Mouse (Mus musculus) neural tube, embryonic 15.5 days (tissue): Measurements from ENCODE around the gene Cry2. TPM values are rescaled to one million over a fixed set of nuclear protein-coding genes. Genes with fewer than 3 reads are reported as not detected.

Experiments
- ATAC-seq: fragments of 200-750 bp; cut with Nextera tagmentation; 2 replicates; pipeline ENCODE4 v1.8.0; 2017; ENCODE audit warnings: mild to moderate bottlenecking, moderate TSS enrichment, moderate library complexity; ENCODE audit not compliant: low FRiP score
- H3K27ac ChIP-seq: fragments of 300-500 bp; sonication (generic); replicated peaks from 2 replicates; pipeline ENCODE4 v1.5.1; 2015; ENCODE audit warnings: mild to moderate bottlenecking, inconsistent platforms
- H3K27me3 ChIP-seq: fragments of 300-500 bp; sonication (generic); replicated peaks from 2 replicates; pipeline ENCODE4 v1.6.1; 2015; ENCODE audit warnings: inconsistent platforms
- H3K36me3 ChIP-seq: fragments of 300-500 bp; sonication (generic); 2 replicates; pipeline ENCODE4 v1.6.1; 2015; ENCODE audit warnings: inconsistent platforms
- H3K4me1 ChIP-seq: fragments of 300-500 bp; sonication (generic); 2 replicates; pipeline ENCODE4 v1.6.1; 2015; ENCODE audit warnings: inconsistent platforms
- H3K4me2 ChIP-seq: fragments of 300-500 bp; sonication (generic); 2 replicates; pipeline ENCODE4 v1.6.1; 2015; ENCODE audit warnings: inconsistent platforms, mild to moderate bottlenecking, moderate library complexity
- H3K4me3 ChIP-seq: fragments of 300-500 bp; sonication (generic); replicated peaks from 2 replicates; pipeline ENCODE4 v1.5.1; 2015; ENCODE audit warnings: mild to moderate bottlenecking, inconsistent platforms
- H3K9ac ChIP-seq: fragments of 300-500 bp; sonication (generic); replicated peaks from 2 replicates; pipeline ENCODE4 v1.6.1; 2015; ENCODE audit warnings: mild to moderate bottlenecking, inconsistent platforms
- H3K9me3 ChIP-seq: fragments of 300-500 bp; sonication (generic); replicated peaks from 2 replicates; pipeline ENCODE4 v1.6.1; 2016; ENCODE audit warnings: inconsistent platforms
- WGBS: fragments of 180-500 bp; shearing (Covaris S2); methylation state at CpG from one replicate; pipeline ENCODE4 v1.1.7; 2015; ENCODE audit warnings: mixed read lengths; 5-methylcytosine and 5-hydroxymethylcytosine counted together
- polyA plus RNA-seq: library from polyadenylated mRNA; unstranded; fragments of >200 nt; fragmentation: Nextera tagmentation; extraction: Ambion mirVana; gene quantifications from 2 replicates; pipeline ENCODE4 v1.2.1, GENCODE M21; 2015

Gene Cry2
- polyA plus RNA-seq, 1 experiment from 2014 or later = 46.0 TPM

DNA sequence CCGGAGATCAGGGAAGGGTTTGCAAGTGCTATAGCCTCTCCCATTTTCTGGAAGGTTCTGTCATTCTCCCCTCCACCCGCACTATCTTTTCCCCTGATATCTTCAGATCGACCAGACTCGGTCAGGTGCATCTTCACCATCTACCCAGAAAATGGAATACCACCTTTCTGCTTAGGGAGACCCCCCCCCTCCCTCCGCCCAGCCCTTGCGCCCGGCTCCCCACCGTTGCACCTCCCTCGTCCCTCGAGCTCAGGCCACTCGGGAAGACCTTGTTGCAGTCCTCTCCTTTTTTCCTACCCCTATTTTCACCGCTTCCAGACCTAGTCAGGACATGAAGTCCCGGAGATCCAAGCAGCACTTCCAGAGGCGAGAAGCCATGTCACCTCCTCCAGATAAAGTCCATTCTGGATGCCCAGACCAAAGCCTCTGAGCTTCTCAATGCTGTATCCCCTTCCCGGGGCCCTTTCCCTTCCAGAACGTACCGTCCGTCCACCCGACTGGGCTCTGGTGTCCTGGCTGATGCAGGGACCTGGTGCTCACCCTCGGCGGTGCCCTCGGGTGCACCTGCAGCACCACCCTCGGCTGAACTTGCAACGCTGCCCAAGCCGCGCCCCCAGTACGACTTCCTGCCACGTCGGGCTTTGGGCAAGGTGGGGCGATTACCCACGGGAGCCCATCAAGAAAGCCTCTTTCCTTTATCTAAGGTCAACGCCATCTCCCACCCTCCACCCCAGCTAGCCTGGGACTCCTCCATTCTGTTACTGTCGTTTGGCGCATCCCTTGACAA lies 26.3 kb upstream of the Cry2 start, which contains the start of gene Slc35c1:
Slc35c1 (minus strand) TSS at position 618 of the 787 bp plus-strand sequence.
- Histone ChIP-seq H3K27ac (peak within 1 kb of the TSS; percentile 62), H3K4me2 (peak within 1 kb of the TSS; percentile 90), H3K9me3 (no peaks in the 10 kb centered on the region), H3K36me3 (no peaks in the 10 kb centered on the region), H3K4me3 (peak within 1 kb of the TSS; percentile 52), H3K9ac (peak within 1 kb of the TSS; percentile 48), H3K4me1 (peaks cover 48% of the 10 kb centered on the region), H3K27me3 (peaks cover 20% of the 10 kb centered on the region)
- 2% methylated on average over 34 of the region's 34 CpGs for WGBS
- ATAC-seq = peak; percentile 60

DNA sequence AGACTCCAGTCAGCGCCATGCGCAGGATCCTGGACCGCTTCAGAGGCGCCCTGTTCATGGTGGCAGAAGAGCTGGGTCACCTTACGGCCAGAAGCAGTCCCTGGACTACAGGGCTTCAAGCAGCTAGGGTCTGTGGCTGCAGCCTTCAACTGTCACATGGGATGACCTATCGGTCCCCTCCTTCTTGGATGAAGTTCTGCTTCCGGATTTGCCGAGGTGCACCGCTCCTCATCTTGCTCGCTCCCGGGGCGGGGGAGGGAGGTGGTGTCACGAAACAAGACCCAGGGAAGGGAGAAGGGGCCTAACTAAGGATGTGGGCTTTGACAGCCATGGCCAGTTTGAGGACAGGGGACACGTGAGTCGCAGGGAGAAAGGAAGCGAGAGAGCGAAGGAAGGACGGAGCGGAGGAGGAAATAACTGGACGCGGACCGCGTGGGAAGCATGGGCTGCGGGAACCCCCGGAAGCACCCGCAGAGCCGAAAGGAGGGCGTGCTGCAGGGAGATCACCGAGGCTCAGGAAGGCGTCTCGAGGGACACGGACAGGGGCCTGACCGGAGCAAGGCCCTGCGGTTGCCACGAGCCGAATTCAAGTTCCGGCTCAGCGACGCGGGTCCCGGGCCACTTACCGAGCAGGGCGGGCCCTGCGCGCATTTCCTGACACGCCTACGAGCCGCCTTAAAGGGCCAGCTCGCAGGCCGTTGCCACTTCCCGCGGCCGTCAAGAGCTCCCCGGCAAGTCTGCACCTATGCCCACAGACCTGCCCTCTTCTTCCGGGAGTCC lies 25.5 kb upstream of the Cry2 start:
- Histone ChIP-seq H3K4me2 (peak overlapping the region; percentile 90), H3K27ac (peak overlapping the region; percentile 62), H3K9me3 (no peaks in the 10 kb centered on the region), H3K4me1 (peaks cover 52% of the 10 kb centered on the region), H3K27me3 (peaks cover 20% of the 10 kb centered on the region), H3K36me3 (peaks cover 3% of the 10 kb centered on the region), H3K4me3 (peak overlapping the region; percentile 52), H3K9ac (peak overlapping the region; percentile 48)
- WGBS = under 1% methylated on average over 49 of the region's 55 CpGs
- ATAC-seq = peak; percentile 93

DNA sequence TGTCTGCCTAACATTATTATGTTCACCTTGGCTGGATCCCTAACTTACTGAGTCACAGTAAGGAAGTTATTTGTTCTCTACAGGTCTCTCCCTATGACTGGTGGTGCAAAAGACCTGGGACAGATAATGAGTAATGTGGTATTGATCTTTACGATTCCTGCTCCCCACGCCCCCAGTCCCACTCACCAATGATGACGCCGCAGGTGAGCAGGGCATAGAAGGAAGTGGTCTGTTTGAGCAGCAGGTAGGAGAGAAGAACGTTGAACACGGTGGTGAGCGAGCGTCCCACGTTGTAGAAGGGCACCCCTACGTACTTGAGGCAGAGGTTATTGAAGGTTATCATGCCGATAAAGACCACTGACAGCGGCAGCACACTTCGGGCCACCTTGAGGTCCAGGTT lies 24.6 kb upstream of the Cry2 start:
- Histone ChIP-seq H3K9ac (peak overlapping the region; percentile 48), H3K4me1 (peaks cover 52% of the 10 kb centered on the region), H3K36me3 (peaks cover 11% of the 10 kb centered on the region), H3K27ac (no peak overlapping the region), H3K4me3 (peak overlapping the region; percentile 52), H3K4me2 (peak overlapping the region; percentile 90), H3K9me3 (no peaks in the 10 kb centered on the region), H3K27me3 (peaks cover 20% of the 10 kb centered on the region)
- no peak for ATAC-seq
- WGBS = 69% methylated on average over 13 of the region's 13 CpGs

DNA sequence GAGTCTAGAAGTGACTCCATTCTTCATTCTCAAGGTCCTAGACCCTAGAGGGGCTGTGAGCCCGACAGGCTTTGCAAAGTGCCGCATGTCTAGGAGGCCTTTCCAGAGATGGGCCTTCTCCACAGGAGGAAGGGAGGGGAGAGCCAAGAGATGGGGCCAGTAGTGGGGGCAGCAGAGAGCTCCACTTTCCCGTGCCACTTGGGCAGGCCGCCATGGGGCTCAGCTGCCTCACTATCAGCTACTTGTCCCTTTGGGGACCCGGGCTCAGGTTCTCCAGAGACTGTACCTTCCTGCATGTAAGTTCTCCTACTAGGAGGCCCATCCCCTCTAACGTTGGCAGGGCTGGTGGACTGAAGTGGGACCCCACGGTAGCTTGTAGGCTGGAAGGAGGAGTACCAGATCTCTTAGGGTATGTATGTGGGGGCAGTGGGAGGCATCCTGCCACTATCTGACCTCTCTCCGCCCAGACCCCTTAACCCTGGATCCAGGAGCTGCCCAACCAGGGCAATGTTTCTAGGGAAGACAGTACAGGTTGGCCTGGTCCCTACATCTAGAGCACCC lies 23.2 kb upstream of the Cry2 start:
- peaks cover 12% of the 10 kb centered on the region for H3K27me3 ChIP-seq
- no peak overlapping the region for H3K9ac ChIP-seq
- peaks cover 52% of the 10 kb centered on the region for H3K4me1 ChIP-seq
- no peaks in the 10 kb centered on the region for H3K9me3 ChIP-seq
- H3K36me3 ChIP-seq = peaks cover 26% of the 10 kb centered on the region
- H3K4me2 ChIP-seq = peak overlapping the region; percentile 90
- ATAC-seq = no peak
- WGBS = 72% methylated on average over 8 of the region's 8 CpGs
- H3K27ac ChIP-seq = no peak overlapping the region
- H3K4me3 ChIP-seq = no peak overlapping the region

DNA sequence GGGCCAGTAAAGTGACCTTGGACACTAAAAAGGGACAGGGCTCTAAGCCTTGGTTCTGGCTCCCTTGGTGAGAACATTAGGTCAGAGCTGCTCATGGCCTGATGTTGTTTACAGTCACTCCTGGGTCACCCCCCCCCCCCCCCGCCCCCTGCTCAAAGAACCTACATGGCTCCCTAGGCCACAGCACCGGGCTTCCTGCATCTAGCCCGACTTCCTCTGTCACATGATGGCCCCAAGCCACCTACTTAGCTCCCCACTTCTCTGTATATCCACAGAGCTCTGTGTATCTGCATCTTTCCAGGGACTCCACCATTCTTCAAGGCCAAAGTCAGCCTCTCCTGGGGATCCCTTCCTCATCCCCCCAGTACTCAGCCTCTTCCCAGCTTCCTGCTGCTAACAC lies 21.9 kb upstream of the Cry2 start:
- H3K9ac ChIP-seq = peak overlapping the region; percentile 32
- WGBS = 23% methylated on average over 2 of the region's 3 CpGs

DNA sequence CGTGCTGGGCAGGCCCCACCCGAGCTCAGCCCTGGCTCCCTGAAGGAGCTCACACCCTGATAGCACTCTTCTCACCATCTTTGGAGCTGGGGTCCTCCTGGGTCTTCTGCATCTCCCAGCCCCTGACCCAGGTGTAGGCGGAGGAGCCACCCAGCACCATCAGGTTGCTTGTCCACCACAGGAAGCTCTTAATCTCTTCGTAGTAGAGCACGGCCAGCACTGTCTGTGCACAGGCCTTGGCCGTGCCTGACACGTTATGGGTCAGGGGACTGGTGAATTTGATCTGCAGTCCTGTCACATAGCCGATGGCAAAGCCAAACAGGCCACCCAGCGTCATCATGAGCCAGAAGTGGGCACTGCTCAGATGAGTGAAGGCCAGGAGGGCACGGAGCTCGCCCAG lies 20.3 kb upstream of the Cry2 start:
- peaks cover 43% of the 10 kb centered on the region for H3K4me1 ChIP-seq
- no peak for ATAC-seq
- H3K9me3 ChIP-seq = no peaks in the 10 kb centered on the region
- H3K9ac ChIP-seq = no peak overlapping the region
- no peaks in the 10 kb centered on the region for H3K27me3 ChIP-seq
- WGBS = 96% methylated on average over 11 of the region's 11 CpGs
- no peak overlapping the region for H3K27ac ChIP-seq
- no peak overlapping the region for H3K4me2 ChIP-seq
- H3K36me3 ChIP-seq = peaks cover 26% of the 10 kb centered on the region
- H3K4me3 ChIP-seq = no peak overlapping the region

More for the DNA sequence above, 21.9 kb upstream of the Cry2 start:
- peaks cover 26% of the 10 kb centered on the region for H3K36me3 ChIP-seq
- H3K4me3 ChIP-seq = no peak overlapping the region
- no peak overlapping the region for H3K27ac ChIP-seq
- H3K9me3 ChIP-seq = no peaks in the 10 kb centered on the region
- no peak for ATAC-seq
- H3K27me3 ChIP-seq = no peaks in the 10 kb centered on the region
- peaks cover 51% of the 10 kb centered on the region for H3K4me1 ChIP-seq
- H3K4me2 ChIP-seq = no peak overlapping the region

DNA sequence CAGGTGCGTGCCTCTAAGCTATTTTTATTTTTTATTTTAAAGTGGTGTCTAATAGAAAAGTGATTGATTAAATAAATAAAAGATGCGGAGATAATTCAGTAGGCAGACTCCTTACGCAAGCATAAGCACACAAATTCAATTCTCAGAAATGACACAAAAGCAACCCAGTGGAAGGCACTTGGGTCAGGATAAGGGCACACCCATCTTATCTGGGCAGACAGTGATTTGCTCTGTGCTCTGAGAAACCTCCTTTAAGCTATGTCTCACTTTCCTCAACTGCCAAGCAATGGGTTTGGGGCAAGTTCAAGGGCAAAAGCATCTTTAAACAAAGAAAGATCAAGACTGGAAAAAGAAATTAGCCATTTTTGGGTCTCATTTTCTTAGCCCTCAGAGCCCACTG lies 17.3 kb upstream of the Cry2 start:
- Histone ChIP-seq H3K4me3 (no peak overlapping the region), H3K4me1 (peaks cover 13% of the 10 kb centered on the region), H3K9me3 (no peaks in the 10 kb centered on the region), H3K4me2 (no peak overlapping the region), H3K9ac (no peak overlapping the region), H3K27ac (no peak overlapping the region), H3K27me3 (no peaks in the 10 kb centered on the region), H3K36me3 (peaks cover 26% of the 10 kb centered on the region)
- 94% methylated on average over 3 of the region's 3 CpGs for WGBS
- no peak for ATAC-seq

DNA sequence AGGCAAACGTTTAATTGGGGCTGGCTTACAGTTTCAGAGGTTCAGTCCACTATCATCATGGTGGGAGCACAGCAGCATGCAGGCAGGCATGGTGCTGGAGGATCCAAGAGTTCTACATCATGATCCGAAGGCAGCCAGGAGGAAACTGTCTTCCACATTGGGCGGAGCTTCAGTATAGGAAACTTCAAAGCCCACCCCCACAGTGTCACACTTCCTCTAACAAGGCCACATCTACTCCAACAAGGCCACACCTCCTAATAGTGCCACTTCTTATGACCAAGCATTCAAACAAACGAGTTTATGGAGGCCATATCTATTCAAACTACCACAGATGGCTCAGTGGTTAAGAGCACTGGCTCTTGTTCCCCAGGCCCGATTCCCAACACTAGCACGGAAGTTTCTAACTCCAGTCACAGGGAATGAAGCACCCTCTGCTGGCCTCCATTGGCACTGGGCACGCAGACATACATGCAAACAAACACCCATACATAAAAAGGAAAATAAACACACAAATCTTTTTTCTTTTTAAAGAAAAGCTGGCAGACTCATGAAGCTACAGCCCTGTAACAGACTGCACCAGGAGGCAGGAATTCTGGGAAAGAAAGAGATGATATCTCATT lies 13.4 kb upstream of the Cry2 start:
- H3K4me1 ChIP-seq = no peaks in the 10 kb centered on the region
- WGBS = 55% methylated on average over 7 of the region's 7 CpGs
- H3K36me3 ChIP-seq = peaks cover 2% of the 10 kb centered on the region; the same call in 1 of the 2 replicates
- no peak overlapping the region for H3K9ac ChIP-seq
- H3K27ac ChIP-seq = no peak overlapping the region
- H3K9me3 ChIP-seq = no peaks in the 10 kb centered on the region
- no peak overlapping the region for H3K4me2 ChIP-seq
- no peaks in the 10 kb centered on the region for H3K27me3 ChIP-seq
- no peak overlapping the region for H3K4me3 ChIP-seq
- no peak for ATAC-seq

DNA sequence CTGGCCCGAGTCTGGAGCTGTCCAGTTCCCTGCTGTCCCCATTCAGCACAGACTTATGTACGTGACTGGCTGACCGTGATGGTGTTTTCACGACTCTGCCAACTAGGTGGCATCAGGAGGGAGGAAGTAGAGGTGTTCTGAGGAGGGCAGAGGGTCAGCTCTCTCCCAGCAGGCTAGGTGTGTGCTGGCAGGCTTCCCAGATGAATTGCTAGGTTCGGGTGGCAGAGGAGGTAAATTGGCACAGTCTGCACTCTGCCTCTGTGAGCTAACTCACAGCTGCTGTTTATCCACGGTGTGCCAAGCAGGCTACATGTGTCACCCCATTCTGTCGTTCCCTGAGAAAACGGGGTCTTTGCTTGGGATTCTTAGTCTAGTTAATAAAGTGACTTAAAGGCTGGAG lies 12.8 kb upstream of the Cry2 start:
- Histone ChIP-seq H3K36me3 (no peaks in the 10 kb centered on the region), H3K27me3 (0 out of 2 replicates have a peak, but pooled peaks cover 3% of the 10 kb centered on the region), H3K27ac (no peak overlapping the region), H3K4me3 (no peak overlapping the region), H3K9ac (no peak overlapping the region), H3K4me1 (no peaks in the 10 kb centered on the region), H3K9me3 (no peaks in the 10 kb centered on the region), H3K4me2 (no peak overlapping the region)
- no peak for ATAC-seq
- 79% methylated on average over 8 of the region's 8 CpGs for WGBS

DNA sequence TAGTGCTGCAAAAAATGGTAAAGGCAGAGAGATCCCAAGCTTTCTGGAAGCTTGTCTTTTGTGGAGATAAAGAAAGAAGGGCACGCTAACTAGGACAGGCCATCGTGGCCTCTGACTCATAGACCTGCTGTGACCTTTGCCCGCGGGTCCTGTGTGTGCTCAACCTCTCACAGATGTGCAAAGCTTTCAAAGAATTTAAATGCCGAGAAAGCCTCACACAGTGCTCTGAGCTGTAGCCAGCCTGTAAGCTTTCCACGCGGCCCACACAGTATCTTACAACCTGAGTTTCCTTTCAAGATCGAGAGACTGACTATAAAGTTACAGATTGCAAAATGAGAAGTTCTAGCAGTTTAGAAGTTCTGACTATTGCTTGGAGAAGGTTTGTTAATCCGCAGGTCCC lies 12.0 kb upstream of the Cry2 start:
- H3K9me3 ChIP-seq = no peaks in the 10 kb centered on the region
- no peaks in the 10 kb centered on the region for H3K36me3 ChIP-seq
- H3K27ac ChIP-seq = no peak overlapping the region
- H3K4me1 ChIP-seq = no peaks in the 10 kb centered on the region
- H3K4me2 ChIP-seq = no peak overlapping the region
- H3K4me3 ChIP-seq = no peak overlapping the region
- 0 out of 2 replicates have a peak, but pooled peaks cover 3% of the 10 kb centered on the region for H3K27me3 ChIP-seq
- no peak for ATAC-seq
- H3K9ac ChIP-seq = no peak overlapping the region
- WGBS = 50% methylated on average over 9 of the region's 9 CpGs

DNA sequence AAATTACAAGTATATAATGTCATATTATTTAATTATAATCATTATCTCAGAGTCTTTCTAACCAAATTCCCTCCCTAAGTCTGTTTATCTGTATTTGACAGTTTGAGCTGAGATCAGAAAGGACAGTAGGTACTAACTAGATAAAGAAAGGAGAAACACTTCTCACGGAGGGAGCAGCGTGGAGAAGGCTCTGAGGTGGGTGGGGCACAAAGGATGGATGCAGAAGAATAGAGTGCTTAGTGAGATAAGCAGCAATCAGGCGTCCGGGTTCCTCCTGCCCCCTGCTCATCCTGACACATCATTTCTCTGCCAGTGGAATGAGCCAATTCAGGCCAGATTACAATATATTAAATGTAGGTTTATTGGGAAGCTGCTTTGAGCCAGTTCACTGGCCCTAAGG lies 10.5 kb upstream of the Cry2 start:
- Histone ChIP-seq H3K27me3 (0 out of 2 replicates have a peak, but pooled peaks cover 3% of the 10 kb centered on the region), H3K9ac (no peak overlapping the region), H3K4me3 (no peak overlapping the region), H3K4me2 (no peak overlapping the region), H3K4me1 (no peaks in the 10 kb centered on the region), H3K27ac (no peak overlapping the region), H3K9me3 (no peaks in the 10 kb centered on the region), H3K36me3 (no peaks in the 10 kb centered on the region)
- whole genome bisulfite sequencing = 57% methylated on average over 4 of the region's 4 CpGs
- no peak for ATAC-seq
